Mouse (Mus musculus): ENCODE measurements at regions not wholly inside any gene's neighbourhood (a gene's known extent, or its start where the extent isn't known, plus 50 kb on each side); places are given as distances from the start of the nearest gene placed in this dataset.

DNA sequence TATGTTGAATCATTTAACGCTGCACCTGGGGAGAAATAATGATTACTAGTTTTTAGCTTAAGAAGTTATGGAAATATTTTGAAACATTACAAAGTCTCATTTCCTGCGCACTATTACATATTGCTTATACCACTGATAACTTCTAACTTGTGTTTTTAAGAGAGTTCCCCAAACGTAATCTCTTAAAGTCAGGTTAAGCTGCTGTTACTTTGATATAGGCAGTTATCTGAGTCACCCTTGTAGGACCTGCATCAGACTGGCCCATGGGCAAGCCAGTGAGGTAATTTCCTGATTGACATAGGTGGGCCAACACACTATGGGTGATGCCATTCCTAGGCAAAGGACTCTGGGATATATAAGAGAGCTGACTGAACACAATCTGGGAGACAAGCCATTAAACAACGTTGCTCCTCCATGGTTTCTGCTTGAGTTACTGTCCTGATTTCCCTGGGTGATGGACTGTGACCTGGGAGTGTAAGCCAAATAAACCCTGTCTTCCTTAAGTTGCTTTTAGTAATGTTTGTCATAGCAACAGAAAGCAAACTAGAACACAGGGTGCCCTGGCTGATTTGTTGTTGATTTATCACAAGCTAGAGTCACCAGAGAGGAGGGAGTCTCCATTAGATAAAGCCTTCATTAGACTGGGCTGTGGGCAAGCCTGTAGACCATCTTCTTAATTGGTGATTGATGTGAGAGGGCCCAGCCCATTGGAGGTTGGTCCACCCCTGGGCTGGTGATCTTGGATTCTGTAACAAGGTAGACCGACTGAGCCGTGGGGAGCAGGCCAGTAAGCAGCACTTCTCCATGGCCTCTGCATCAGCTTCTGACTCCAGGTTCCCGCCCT lies 139.3 kb upstream of the Gm17728 start:
- H3K36me3 ChIP-seq = no peaks in the 10 kb centered on the region
- 93% methylated on average over 7 of the region's 7 CpGs for WGBS
- H3K27ac ChIP-seq = no peak overlapping the region
- H3K27me3 ChIP-seq (ENCODE audit: insufficient read depth, poor library complexity, severe bottlenecking) = no peaks in the 10 kb centered on the region
- peaks cover 10% of the 10 kb centered on the region; the same call in 1 of the 2 replicates for H3K4me1 ChIP-seq (replicated peaks)
- no peaks in the 10 kb centered on the region for H3K9me3 ChIP-seq
- H3K4me3 ChIP-seq = no peak overlapping the region
- DNase-seq (ENCODE audit: low spot score) = no peak

- H3K27ac ChIP-seq = no peak overlapping the region
- H3K9me3 ChIP-seq = no peaks in the 10 kb centered on the region
- peaks cover 13% of the 10 kb centered on the region for H3K4me1 ChIP-seq (replicated peaks)
- peaks cover 16% of the 10 kb centered on the region for H3K27me3 ChIP-seq (ENCODE audit: insufficient read depth, poor library complexity, severe bottlenecking)
- no peak overlapping the region for H3K4me3 ChIP-seq
- 54% methylated on average over 5 of the region's 5 CpGs for WGBS
- no peak for DNase-seq (ENCODE audit: low spot score)
- H3K36me3 ChIP-seq = no peaks in the 10 kb centered on the region
Measured at GRCm38 (mm10) chr17:9286431-9286830, 135.4 kb upstream of the Gm17728 start.

GRCm38 (mm10) chr17:9286834-9287233 lies 135.0 kb upstream of the Gm17728 start:
- DNase-seq (ENCODE audit: low spot score) = peak; percentile 20
- peaks cover 17% of the 10 kb centered on the region for H3K4me1 ChIP-seq (replicated peaks)
- no peaks in the 10 kb centered on the region for H3K36me3 ChIP-seq
- no peak overlapping the region for H3K4me3 ChIP-seq
- peaks cover 16% of the 10 kb centered on the region for H3K27me3 ChIP-seq (ENCODE audit: insufficient read depth, poor library complexity, severe bottlenecking)
- WGBS = 71% methylated on average over 6 of the region's 6 CpGs
- H3K27ac ChIP-seq = no peak overlapping the region
- H3K9me3 ChIP-seq = no peaks in the 10 kb centered on the region

DNA sequence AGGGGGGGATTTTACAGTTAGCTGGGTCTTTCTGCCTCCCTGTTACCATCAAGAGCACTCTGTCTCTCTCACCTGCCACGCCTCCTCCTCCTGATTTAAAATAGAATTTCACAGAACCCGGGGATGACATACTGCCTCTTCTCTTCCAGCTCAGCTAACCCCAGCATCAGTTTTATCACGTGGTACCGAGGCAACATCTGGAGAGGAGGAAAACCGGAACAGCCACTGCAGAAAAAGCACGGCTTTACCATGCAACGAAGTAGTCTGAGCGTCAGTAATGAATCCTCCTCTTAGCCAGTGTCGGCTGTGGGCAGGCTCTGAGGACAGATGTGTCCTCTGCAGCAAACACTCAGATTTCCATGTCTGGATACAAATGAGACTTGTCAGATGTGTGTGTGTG lies 134.2 kb upstream of the Gm17728 start:
- DNase-seq (ENCODE audit: low spot score) = no peak
- WGBS = 84% methylated on average over 9 of the region's 9 CpGs
- Histone ChIP-seq H3K9me3 (no peaks in the 10 kb centered on the region), H3K4me3 (no peak overlapping the region), H3K27me3 (ENCODE audit: insufficient read depth, poor library complexity, severe bottlenecking) (peaks cover 20% of the 10 kb centered on the region), H3K36me3 (no peaks in the 10 kb centered on the region), H3K4me1 (replicated peaks) (peaks cover 17% of the 10 kb centered on the region), H3K27ac (no peak overlapping the region)

DNA sequence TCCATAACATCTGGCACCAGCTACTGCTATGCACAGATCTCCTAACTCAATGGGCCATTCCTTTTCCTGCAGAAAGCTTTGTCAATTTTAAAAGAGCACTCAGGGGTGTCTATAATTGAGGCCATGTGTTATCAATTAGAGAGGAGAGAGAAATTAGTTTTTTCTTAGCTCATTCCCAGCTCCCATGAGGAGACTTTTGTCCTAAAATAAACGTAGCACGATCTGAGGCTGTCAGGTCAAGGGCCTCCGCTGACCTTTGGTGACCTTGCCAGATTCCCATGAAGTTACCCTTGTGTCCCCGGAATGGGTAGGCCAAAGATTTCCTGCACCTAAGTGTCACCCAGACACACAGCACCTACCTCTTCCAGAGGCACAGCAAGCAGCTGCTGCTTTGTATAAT lies 130.3 kb upstream of the Gm17728 start:
- peaks cover 33% of the 10 kb centered on the region for H3K27me3 ChIP-seq (ENCODE audit: insufficient read depth, poor library complexity, severe bottlenecking)
- no peaks in the 10 kb centered on the region for H3K9me3 ChIP-seq
- no peak overlapping the region for H3K4me3 ChIP-seq
- H3K4me1 ChIP-seq (replicated peaks) = peaks cover 17% of the 10 kb centered on the region
- H3K36me3 ChIP-seq = no peaks in the 10 kb centered on the region
- peak; percentile 21 for DNase-seq (ENCODE audit: low spot score)
- H3K27ac ChIP-seq = no peak overlapping the region
- WGBS = 23% methylated on average over 4 of the region's 4 CpGs

DNA sequence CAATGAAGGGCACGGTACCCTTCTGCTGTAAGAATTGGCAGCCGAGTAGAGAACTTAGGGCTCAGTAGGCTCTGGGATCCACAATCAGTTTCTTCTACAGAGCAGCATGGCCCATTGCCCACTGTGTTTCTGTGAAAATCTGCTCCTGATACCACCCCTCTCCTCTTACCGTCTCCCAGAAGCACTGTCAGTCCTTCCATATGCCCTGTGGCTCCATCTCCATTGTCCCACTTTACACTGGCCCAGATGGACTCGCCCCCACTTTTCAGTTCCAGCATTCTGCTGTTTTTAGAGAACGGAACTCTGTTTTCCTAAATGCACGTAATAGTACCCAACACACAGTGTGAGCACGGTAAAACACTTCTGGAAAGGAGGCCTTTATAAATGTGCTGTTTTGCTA lies 129.6 kb upstream of the Gm17728 start:
- no peaks in the 10 kb centered on the region for H3K36me3 ChIP-seq
- DNase-seq (ENCODE audit: low spot score) = no peak
- no peak overlapping the region for H3K4me3 ChIP-seq
- H3K27me3 ChIP-seq (ENCODE audit: insufficient read depth, poor library complexity, severe bottlenecking) = peaks cover 33% of the 10 kb centered on the region
- H3K4me1 ChIP-seq (replicated peaks) = peaks cover 17% of the 10 kb centered on the region
- H3K27ac ChIP-seq = no peak overlapping the region
- no peaks in the 10 kb centered on the region for H3K9me3 ChIP-seq
- WGBS = 80% methylated on average over 7 of the region's 7 CpGs

DNA sequence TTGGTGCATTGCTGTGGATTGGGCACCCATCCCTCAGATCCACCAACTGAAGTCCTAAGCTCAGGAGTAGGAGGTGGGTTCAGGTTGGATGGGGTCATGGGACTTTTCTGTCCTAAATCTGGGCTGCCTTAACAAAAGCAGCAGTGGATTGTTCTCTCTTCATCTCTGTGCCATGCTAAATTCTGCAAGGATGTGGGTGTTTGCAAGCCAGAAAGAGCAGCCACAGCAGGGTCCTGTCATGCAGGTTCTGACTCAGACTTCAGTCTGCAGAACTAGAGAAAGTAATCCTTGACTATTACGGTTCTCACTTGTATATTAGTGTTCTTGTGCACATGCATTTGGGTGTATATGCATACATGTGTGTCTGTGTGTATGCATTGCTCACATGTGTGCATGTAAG lies 125.5 kb upstream of the Gm17728 start:
- 92% methylated on average over 1 of the region's 1 CpGs for WGBS
- no peaks in the 10 kb centered on the region for H3K9me3 ChIP-seq

DNA sequence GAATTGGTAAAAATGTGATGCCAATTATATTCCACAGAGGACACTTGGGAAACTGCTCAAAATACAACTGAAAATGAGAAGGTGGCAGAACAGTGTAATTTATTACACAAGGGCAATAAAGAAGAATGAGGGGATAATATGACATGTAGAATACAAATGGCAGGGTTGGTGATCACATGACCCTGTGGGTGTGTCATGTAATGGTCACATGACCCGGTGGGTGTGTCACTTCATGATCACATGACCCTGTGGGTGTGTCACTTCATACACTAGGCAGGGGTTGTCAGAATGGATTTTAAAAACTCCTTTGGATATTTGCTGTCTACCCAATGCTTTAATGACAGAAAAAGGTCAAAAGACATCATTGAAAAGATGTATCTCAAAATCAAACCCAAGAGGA lies 123.6 kb upstream of the Gm17728 start:
- no peaks in the 10 kb centered on the region for H3K9me3 ChIP-seq
- peaks cover 5% of the 10 kb centered on the region; the same call in 1 of the 2 replicates for H3K4me1 ChIP-seq (replicated peaks)
- 97% methylated on average over 1 of the region's 1 CpGs for WGBS
- no peak for DNase-seq (ENCODE audit: low spot score)
- peaks cover 9% of the 10 kb centered on the region for H3K27me3 ChIP-seq (ENCODE audit: insufficient read depth, poor library complexity, severe bottlenecking)
- no peaks in the 10 kb centered on the region for H3K36me3 ChIP-seq
- no peak overlapping the region for H3K4me3 ChIP-seq
- H3K27ac ChIP-seq = no peak overlapping the region

More for the DNA sequence above, 125.5 kb upstream of the Gm17728 start:
- Histone ChIP-seq H3K4me1 (replicated peaks) (peaks cover 10% of the 10 kb centered on the region), H3K27ac (no peak overlapping the region), H3K4me3 (no peak overlapping the region), H3K27me3 (ENCODE audit: insufficient read depth, poor library complexity, severe bottlenecking) (peaks cover 18% of the 10 kb centered on the region), H3K36me3 (no peaks in the 10 kb centered on the region)
- DNase-seq (ENCODE audit: low spot score) = no peak

DNA sequence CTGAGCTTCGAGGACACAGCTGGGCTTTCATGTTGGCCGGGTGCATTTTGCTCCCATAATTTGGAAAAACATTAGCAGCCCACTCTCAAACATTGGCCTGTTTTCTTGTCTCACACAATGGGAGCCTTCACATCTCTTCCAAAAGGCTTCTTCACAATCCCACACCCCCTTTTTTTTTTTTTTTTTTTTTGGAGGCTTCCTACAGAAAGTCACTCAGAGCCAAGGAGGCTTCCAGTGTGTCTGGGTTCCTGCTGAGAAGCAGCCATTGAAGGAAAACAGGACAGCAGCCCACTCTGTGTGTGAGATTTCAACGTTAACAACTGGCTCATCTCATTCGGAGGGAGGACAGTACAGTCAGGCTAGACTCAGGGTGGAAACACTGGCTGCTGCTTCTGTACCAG lies 120.8 kb upstream of the Gm17728 start:
- 29% methylated on average over 4 of the region's 4 CpGs for WGBS
- Histone ChIP-seq H3K27ac (no peak overlapping the region; the same call in 1 of the 2 replicates), H3K4me1 (replicated peaks) (peaks cover 5% of the 10 kb centered on the region; the same call in 1 of the 2 replicates), H3K36me3 (no peaks in the 10 kb centered on the region), H3K9me3 (no peaks in the 10 kb centered on the region), H3K27me3 (ENCODE audit: insufficient read depth, poor library complexity, severe bottlenecking) (0 out of 2 replicates have a peak, but pooled peaks cover 4% of the 10 kb centered on the region), H3K4me3 (no peak overlapping the region)
- no peak for DNase-seq (ENCODE audit: low spot score)

DNA sequence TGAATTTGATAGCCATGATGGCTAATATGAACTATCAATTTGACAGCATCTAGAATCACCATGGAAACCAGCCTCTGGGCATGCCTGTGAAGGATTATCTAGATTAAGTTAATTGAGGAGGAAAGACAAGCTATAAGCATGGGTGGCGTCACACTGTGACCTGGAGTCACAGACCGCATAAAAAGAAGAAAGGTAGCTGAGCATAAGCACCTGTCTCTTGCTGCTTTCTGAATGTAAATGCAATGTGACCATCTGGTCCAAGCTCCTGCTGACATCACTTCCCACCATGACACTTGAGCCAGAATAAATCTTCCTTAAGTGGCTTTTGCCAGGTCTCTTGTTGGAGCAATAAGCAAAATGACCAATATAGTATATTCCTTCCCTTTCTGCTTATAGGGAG lies 113.4 kb upstream of the Gm17728 start:
- Histone ChIP-seq H3K4me3 (no peak overlapping the region), H3K27ac (no peak overlapping the region), H3K9me3 (no peaks in the 10 kb centered on the region), H3K36me3 (no peaks in the 10 kb centered on the region), H3K4me1 (replicated peaks) (no peaks in the 10 kb centered on the region), H3K27me3 (ENCODE audit: insufficient read depth, poor library complexity, severe bottlenecking) (0 out of 2 replicates have a peak, but pooled peaks cover 4% of the 10 kb centered on the region)
- 63% methylated on average over 2 of the region's 2 CpGs for WGBS
- DNase-seq (ENCODE audit: low spot score) = no peak

DNA sequence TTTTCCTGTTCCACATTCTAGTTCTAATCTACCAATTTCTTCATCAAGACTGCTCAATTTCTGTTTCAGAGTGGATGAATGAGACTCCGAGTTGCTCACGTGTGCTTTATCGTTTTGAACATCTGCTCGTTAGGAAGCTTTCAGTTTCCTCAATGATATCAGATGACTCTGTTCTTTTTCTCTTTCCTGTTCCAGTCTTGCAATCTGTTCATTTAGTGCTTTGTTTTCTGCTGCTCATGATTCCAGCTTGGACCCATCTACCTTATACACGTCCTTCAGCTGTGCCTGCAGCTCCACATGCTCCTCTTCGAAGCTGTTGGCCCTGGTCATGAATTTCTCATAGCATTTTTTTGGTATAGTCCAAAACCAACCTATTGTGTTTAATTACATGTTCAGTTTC lies 99.1 kb upstream of the Gm17728 start:
- no peak overlapping the region for H3K27ac ChIP-seq
- no peak for DNase-seq (ENCODE audit: low spot score)
- H3K4me1 ChIP-seq (replicated peaks) = no peaks in the 10 kb centered on the region; the same call in 1 of the 2 replicates
- no peaks in the 10 kb centered on the region for H3K36me3 ChIP-seq
- 82% methylated on average over 6 of the region's 6 CpGs for WGBS
- H3K4me3 ChIP-seq = no peak overlapping the region
- no peaks in the 10 kb centered on the region for H3K27me3 ChIP-seq (ENCODE audit: insufficient read depth, poor library complexity, severe bottlenecking)
- H3K9me3 ChIP-seq = no peaks in the 10 kb centered on the region

GRCm38 (mm10) chr17:9328886-9329455 lies 92.9 kb upstream of the Gm17728 start:
- H3K27me3 ChIP-seq (ENCODE audit: insufficient read depth, poor library complexity, severe bottlenecking) = no peaks in the 10 kb centered on the region
- 89% methylated on average over 4 of the region's 4 CpGs for WGBS
- H3K9me3 ChIP-seq = no peaks in the 10 kb centered on the region
- no peaks in the 10 kb centered on the region; the same call in 1 of the 2 replicates for H3K4me1 ChIP-seq (replicated peaks)
- H3K4me3 ChIP-seq = no peak overlapping the region
- H3K36me3 ChIP-seq = no peaks in the 10 kb centered on the region
- no peak for DNase-seq (ENCODE audit: low spot score)
- no peak overlapping the region for H3K27ac ChIP-seq

GRCm38 (mm10) chr17:9357572-9358159 lies 64.2 kb upstream of the Gm17728 start:
- Histone ChIP-seq H3K27ac (0 out of 2 replicates have a peak overlapping the region, but pooled peaks have one; percentile 35), H3K9me3 (no peaks in the 10 kb centered on the region), H3K4me1 (replicated peaks) (peaks cover 14% of the 10 kb centered on the region), H3K27me3 (ENCODE audit: insufficient read depth, poor library complexity, severe bottlenecking) (no peaks in the 10 kb centered on the region), H3K4me3 (no peak overlapping the region), H3K36me3 (no peaks in the 10 kb centered on the region)
- 63% methylated on average over 5 of the region's 5 CpGs for WGBS
- DNase-seq (ENCODE audit: low spot score) = no peak

Data from hindbrain, embryonic 10.5 days (tissue).